Mouse (Mus musculus) forebrain, embryonic 16.5 days (tissue): Measurements from ENCODE around the gene Atp8b5. TPM values are rescaled to one million over a fixed set of nuclear protein-coding genes. Genes with fewer than 3 reads are reported as not detected.

Experiments used
- ATAC-seq: fragments of 200-750 bp; cut with Nextera tagmentation; 2 replicates; pipeline ENCODE4 v1.8.0; 2017; ENCODE audit warnings: mild to moderate bottlenecking, moderate library complexity
- H3K27ac ChIP-seq: fragments of 300-500 bp; sonication (generic); 2 replicates; pipeline ENCODE4 v1.5.1; 2014; ENCODE audit warnings: low read length, control low read depth
- H3K27me3 ChIP-seq: fragments of 300-500 bp; sonication (generic); replicated peaks from 2 replicates; pipeline ENCODE4 v1.6.1; 2014; ENCODE audit warnings: low read length; ENCODE audit not compliant: control insufficient read depth, insufficient read depth
- H3K36me3 ChIP-seq: fragments of 300-500 bp; sonication (generic); 2 replicates; pipeline ENCODE4 v1.6.1; 2014; ENCODE audit not compliant: control insufficient read depth, insufficient read depth
- H3K4me1 ChIP-seq: fragments of 300-500 bp; sonication (generic); replicated peaks from 2 replicates; pipeline ENCODE4 v1.6.1; 2014; ENCODE audit warnings: low read length; ENCODE audit not compliant: control insufficient read depth, insufficient read depth
- H3K4me2 ChIP-seq: fragments of 300-500 bp; sonication (generic); 2 replicates; pipeline ENCODE4 v1.6.1; 2014; ENCODE audit warnings: mild to moderate bottlenecking, low read length, control low read depth
- H3K4me3 ChIP-seq: fragments of 300-500 bp; sonication (generic); replicated peaks from 2 replicates; pipeline ENCODE4 v1.5.1; 2014; ENCODE audit warnings: mild to moderate bottlenecking, low read length, control low read depth
- H3K9ac ChIP-seq: fragments of 300-500 bp; sonication (generic); replicated peaks from 2 replicates; pipeline ENCODE4 v1.6.1; 2014; ENCODE audit warnings: low read depth, low read length, control low read depth
- H3K9me3 ChIP-seq: fragments of 300-500 bp; sonication (generic); 2 replicates; pipeline ENCODE4 v1.6.1; 2016; ENCODE audit warnings: low read length; ENCODE audit not compliant: control insufficient read depth
- WGBS: fragments of 180-500 bp; shearing (Covaris S2); extraction: QIAGEN DNeasy Blood & Tissue Kit; methylation state at CpG from one replicate; pipeline ENCODE4 v1.1.7; 2014; 5-methylcytosine and 5-hydroxymethylcytosine counted together
- polyA plus RNA-seq: library from polyadenylated mRNA; unstranded; fragments of >200 nt; fragmentation: Nextera tagmentation; extraction: Ambion mirVana; gene quantifications from 2 replicates; pipeline ENCODE4 v1.2.1, GENCODE M21; 2015

Atp8b5 gene
- polyA plus RNA-seq, result 0.39 and 0.63 TPM in 2 replicates

GRCm38 (mm10) chr4:43266623-43267322, at the start of gene Atp8b5:
Gene Atp8b5, plus strand, starts transcription at chr4:43267159.
- H3K4me1 ChIP-seq, result peaks cover 13% of the 10 kb centered on the region
- peak within 1 kb of the TSS; percentile 58 for H3K9ac ChIP-seq
- no peaks in the 10 kb centered on the region for H3K27me3 ChIP-seq
- WGBS, result 2% methylated on average over 19 of the region's 19 CpGs
- H3K4me2 ChIP-seq, result peak within 1 kb of the TSS; percentile 74
- no peaks in the 10 kb centered on the region for H3K36me3 ChIP-seq
- peak within 1 kb of the TSS; percentile 47 for H3K4me3 ChIP-seq
- peak within 1 kb of the TSS; percentile 64; the same call in 1 of the 2 replicates for H3K27ac ChIP-seq
- ATAC-seq, result peak; percentile 96
- H3K9me3 ChIP-seq, result no peaks in the 10 kb centered on the region

- no peak for ATAC-seq
- Histone ChIP-seq H3K27ac (no peak overlapping the region), H3K4me2 (no peak overlapping the region), H3K9me3 (no peaks in the 10 kb centered on the region), H3K4me3 (no peak overlapping the region), H3K4me1 (no peaks in the 10 kb centered on the region), H3K9ac (no peak overlapping the region), H3K27me3 (no peaks in the 10 kb centered on the region), H3K36me3 (no peaks in the 10 kb centered on the region)
- WGBS, result 92% methylated on average over 1 of the region's 1 CpGs
Measured at GRCm38 (mm10) chr4:43217997-43218396, 49.0 kb upstream of the Atp8b5 start.

GRCm38 (mm10) chr4:43231821-43232220, 35.1 kb upstream of the Atp8b5 start:
- Histone ChIP-seq H3K27me3 (no peaks in the 10 kb centered on the region), H3K4me3 (no peak overlapping the region), H3K27ac (no peak overlapping the region), H3K4me2 (no peak overlapping the region), H3K9ac (no peak overlapping the region), H3K36me3 (no peaks in the 10 kb centered on the region), H3K4me1 (no peaks in the 10 kb centered on the region), H3K9me3 (no peaks in the 10 kb centered on the region)
- no peak for ATAC-seq
- WGBS, result 90% methylated on average over 3 of the region's 3 CpGs

GRCm38 (mm10) chr4:43232985-43233384, 34.0 kb upstream of the Atp8b5 start:
- Histone ChIP-seq H3K27ac (no peak overlapping the region), H3K4me1 (no peaks in the 10 kb centered on the region), H3K4me2 (no peak overlapping the region), H3K27me3 (no peaks in the 10 kb centered on the region), H3K4me3 (no peak overlapping the region), H3K9ac (no peak overlapping the region), H3K36me3 (no peaks in the 10 kb centered on the region), H3K9me3 (no peaks in the 10 kb centered on the region)
- no peak for ATAC-seq
- 85% methylated on average over 1 of the region's 1 CpGs for WGBS

GRCm38 (mm10) chr4:43233489-43233888, 33.5 kb upstream of the Atp8b5 start:
- no peak overlapping the region for H3K4me3 ChIP-seq
- no peak for ATAC-seq
- WGBS, result 98% methylated on average over 6 of the region's 6 CpGs

GRCm38 (mm10) chr4:43236898-43237297, 30.1 kb upstream of the Atp8b5 start:
- Histone ChIP-seq H3K27ac (no peak overlapping the region), H3K4me3 (no peak overlapping the region), H3K9me3 (no peaks in the 10 kb centered on the region), H3K4me1 (no peaks in the 10 kb centered on the region), H3K4me2 (no peak overlapping the region), H3K9ac (no peak overlapping the region), H3K27me3 (no peaks in the 10 kb centered on the region), H3K36me3 (peaks cover 3% of the 10 kb centered on the region; the same call in 1 of the 2 replicates)
- whole genome bisulfite sequencing, result 91% methylated on average over 9 of the region's 9 CpGs
- no peak for ATAC-seq

More at GRCm38 (mm10) chr4:43233489-43233888, 33.5 kb upstream of the Atp8b5 start:
- H3K36me3 ChIP-seq, result no peaks in the 10 kb centered on the region
- H3K9ac ChIP-seq, result no peak overlapping the region
- no peak overlapping the region for H3K27ac ChIP-seq
- H3K9me3 ChIP-seq, result no peaks in the 10 kb centered on the region
- no peaks in the 10 kb centered on the region for H3K27me3 ChIP-seq
- no peak overlapping the region for H3K4me2 ChIP-seq
- no peaks in the 10 kb centered on the region for H3K4me1 ChIP-seq

GRCm38 (mm10) chr4:43240716-43241115, 26.2 kb upstream of the Atp8b5 start:
- H3K4me3 ChIP-seq, result no peak overlapping the region
- H3K9ac ChIP-seq, result no peak overlapping the region
- H3K27ac ChIP-seq, result no peak overlapping the region
- 0 out of 2 replicates have a peak, but pooled peaks have one; percentile 45 for ATAC-seq
- H3K9me3 ChIP-seq, result no peaks in the 10 kb centered on the region
- H3K4me1 ChIP-seq, result no peaks in the 10 kb centered on the region
- H3K36me3 ChIP-seq, result peaks cover 3% of the 10 kb centered on the region; the same call in 1 of the 2 replicates
- no peaks in the 10 kb centered on the region for H3K27me3 ChIP-seq
- 50% methylated on average over 1 of the region's 1 CpGs for WGBS
- no peak overlapping the region for H3K4me2 ChIP-seq

- H3K36me3 ChIP-seq, result peaks cover 3% of the 10 kb centered on the region; the same call in 1 of the 2 replicates
- ATAC-seq, result no peak
- H3K27me3 ChIP-seq, result no peaks in the 10 kb centered on the region
- WGBS, result 63% methylated on average over 2 of the region's 2 CpGs
- H3K4me2 ChIP-seq, result no peak overlapping the region
- H3K4me3 ChIP-seq, result no peak overlapping the region
- no peaks in the 10 kb centered on the region for H3K4me1 ChIP-seq
- no peak overlapping the region for H3K27ac ChIP-seq
- no peak overlapping the region for H3K9ac ChIP-seq
- H3K9me3 ChIP-seq, result no peaks in the 10 kb centered on the region
Measured at GRCm38 (mm10) chr4:43244022-43244421, 22.9 kb upstream of the Atp8b5 start.

GRCm38 (mm10) chr4:43245776-43246175, 21.2 kb upstream of the Atp8b5 start:
- Histone ChIP-seq H3K36me3 (no peaks in the 10 kb centered on the region), H3K27me3 (no peaks in the 10 kb centered on the region), H3K9ac (no peak overlapping the region), H3K4me3 (no peak overlapping the region), H3K9me3 (no peaks in the 10 kb centered on the region), H3K4me1 (no peaks in the 10 kb centered on the region), H3K27ac (no peak overlapping the region), H3K4me2 (no peak overlapping the region)
- no peak for ATAC-seq
- 96% methylated on average over 4 of the region's 4 CpGs for WGBS
